Mouse (Mus musculus) liver, embryonic 15.5 days (tissue): ENCODE data around the gene Ficd. TPM values are rescaled to one million over a fixed set of nuclear protein-coding genes. Genes with fewer than 3 reads are reported as not detected.
"Not testable (repeated sequence)": the region's sequence is repeated elsewhere in the genome, so short reads cannot be mapped to it uniquely, and the experiment has no call there.

Experiments used
- ATAC-seq: fragments of 200-750 bp; cut with Nextera tagmentation; 2 replicates; pipeline ENCODE4 v1.8.0; 2017; ENCODE audit warnings: moderate number of reproducible peaks, mild to moderate bottlenecking, moderate library complexity; ENCODE audit not compliant: insufficient read depth
- H3K27ac ChIP-seq: fragments of 300-500 bp; sonication (generic); replicated peaks from 2 replicates; pipeline ENCODE4 v1.5.1; 2015; ENCODE audit warnings: mild to moderate bottlenecking, inconsistent platforms
- H3K27me3 ChIP-seq: fragments of 300-500 bp; sonication (generic); 2 replicates; pipeline ENCODE4 v1.6.1; 2015; ENCODE audit warnings: mild to moderate bottlenecking, inconsistent platforms
- H3K36me3 ChIP-seq: fragments of 300-500 bp; sonication (generic); replicated peaks from 2 replicates; pipeline ENCODE4 v1.6.1; 2015; ENCODE audit warnings: moderate library complexity, mild to moderate bottlenecking, inconsistent platforms
- H3K4me1 ChIP-seq: fragments of 300-500 bp; sonication (generic); replicated peaks from 2 replicates; pipeline ENCODE4 v1.6.1; 2015; ENCODE audit warnings: inconsistent platforms
- H3K4me2 ChIP-seq: fragments of 300-500 bp; sonication (generic); 2 replicates; pipeline ENCODE4 v1.6.1; 2015; ENCODE audit warnings: moderate library complexity, mild to moderate bottlenecking, inconsistent platforms
- H3K4me3 ChIP-seq: fragments of 300-500 bp; sonication (generic); replicated peaks from 2 replicates; pipeline ENCODE4 v1.5.1; 2015; ENCODE audit warnings: mild to moderate bottlenecking, inconsistent platforms
- H3K9ac ChIP-seq: fragments of 300-500 bp; sonication (generic); 2 replicates; pipeline ENCODE4 v1.6.1; 2015; ENCODE audit warnings: moderate library complexity, mild to moderate bottlenecking, inconsistent platforms
- H3K9me3 ChIP-seq: fragments of 300-500 bp; sonication (generic); replicated peaks from 2 replicates; pipeline ENCODE4 v1.6.1; 2016; ENCODE audit warnings: inconsistent platforms
- WGBS: fragments of 180-500 bp; shearing (Covaris S2); methylation state at CpG from one replicate; pipeline ENCODE4 v1.1.7; 2015; ENCODE audit warnings: mixed read lengths; ENCODE audit not compliant: insufficient replicate concordance; 5-methylcytosine and 5-hydroxymethylcytosine counted together
- polyA plus RNA-seq: library from polyadenylated mRNA; unstranded; fragments of >200 nt; fragmentation: Nextera tagmentation; extraction: Ambion mirVana; gene quantifications from 2 replicates; pipeline ENCODE4 v1.2.1, GENCODE M21; 2015

Ficd gene
- polyA plus RNA-seq, 1 experiment from 2014 or later: 2.6 TPM

DNA sequence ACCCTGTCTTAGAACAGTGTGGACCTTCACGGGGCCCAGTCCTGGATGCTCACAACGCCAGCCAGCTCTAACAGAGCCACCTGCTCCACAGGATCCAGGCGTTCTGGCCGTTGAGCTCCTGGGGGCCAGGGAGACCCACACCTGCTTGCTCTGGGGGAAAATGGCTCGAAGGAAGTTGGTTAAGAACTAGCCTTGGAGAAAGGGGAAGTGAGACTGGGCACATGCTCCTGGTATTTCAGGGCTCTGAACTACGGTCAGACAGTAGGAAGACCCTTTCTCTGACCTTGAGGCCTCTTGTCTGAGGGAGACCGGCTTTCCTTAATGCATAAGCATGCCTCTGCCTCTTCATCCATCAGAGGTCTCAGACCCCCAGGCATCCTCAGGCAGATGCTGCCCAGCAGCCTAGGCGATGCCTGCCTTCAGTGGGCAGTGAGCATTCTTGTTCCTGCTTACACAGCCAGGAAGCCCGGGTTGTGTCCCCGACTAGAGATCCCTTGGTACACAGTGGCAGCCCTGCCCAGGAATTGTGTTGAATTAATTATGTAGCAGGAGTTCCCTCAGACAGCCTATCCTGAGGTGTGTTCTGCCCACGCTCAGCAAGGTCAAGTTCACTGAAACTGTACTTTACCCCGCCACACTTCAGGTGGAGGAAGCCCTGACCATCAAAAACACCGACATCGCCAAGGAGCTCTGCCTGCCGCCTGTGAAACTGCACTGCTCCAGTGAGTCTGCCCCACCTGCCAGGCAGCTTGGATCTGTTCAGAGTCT is 40.7 kb downstream of the Ficd start:
- Histone ChIP-seq H3K4me2 (no peak overlapping the region), H3K4me3 (no peak overlapping the region), H3K4me1 (peaks cover 23% of the 10 kb centered on the region), H3K27ac (peak overlapping the region; percentile 72), H3K9me3 (no peaks in the 10 kb centered on the region), H3K36me3 (peaks cover 47% of the 10 kb centered on the region), H3K9ac (no peak overlapping the region), H3K27me3 (no peaks in the 10 kb centered on the region)
- no peak for ATAC-seq
- 57% methylated on average over 15 of the region's 15 CpGs for WGBS

DNA sequence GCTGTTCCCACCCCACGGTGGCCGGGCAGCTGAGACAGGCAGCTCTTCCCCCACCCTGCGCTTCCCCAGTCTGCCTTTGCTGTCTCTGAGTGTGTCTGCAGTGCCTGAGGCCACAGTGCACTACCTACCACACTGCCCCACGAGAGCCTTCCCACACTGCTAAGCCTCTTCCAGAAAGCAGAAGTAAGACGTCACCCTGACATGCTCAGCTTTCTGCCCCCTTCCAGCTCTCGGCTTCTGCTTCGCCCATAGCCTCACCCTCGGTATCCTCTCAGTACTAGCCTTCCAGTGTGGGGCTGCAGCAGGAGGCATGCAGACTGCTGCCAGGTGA is 41.3 kb downstream of the Ficd start:
- peak overlapping the region; percentile 72 for H3K27ac ChIP-seq
- H3K9ac ChIP-seq: no peak overlapping the region
- no peaks in the 10 kb centered on the region for H3K27me3 ChIP-seq
- H3K4me1 ChIP-seq: peaks cover 23% of the 10 kb centered on the region
- H3K4me3 ChIP-seq: no peak overlapping the region
- no peaks in the 10 kb centered on the region for H3K9me3 ChIP-seq
- WGBS: 44% methylated on average over 8 of the region's 8 CpGs
- ATAC-seq: no peak
- H3K36me3 ChIP-seq: peaks cover 47% of the 10 kb centered on the region
- H3K4me2 ChIP-seq: no peak overlapping the region

DNA sequence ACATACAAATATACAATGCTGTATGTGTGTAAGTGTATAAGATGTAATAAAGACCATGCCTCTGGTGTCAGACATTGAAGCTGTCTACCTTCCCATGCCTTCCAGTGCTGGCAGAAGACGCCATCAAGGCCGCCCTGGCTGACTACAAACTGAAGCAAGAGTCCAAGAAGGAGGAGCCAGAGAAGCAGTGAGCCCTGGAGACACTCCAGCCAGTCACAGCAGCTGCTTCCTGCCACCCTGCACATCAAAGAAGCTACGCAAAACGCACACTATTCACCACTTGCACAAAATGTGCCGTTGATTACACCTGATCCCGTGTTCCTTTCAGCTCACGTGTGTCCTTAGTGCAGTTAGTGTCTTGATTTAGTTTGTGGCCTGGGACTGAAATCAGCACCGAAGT is 42.1 kb downstream of the Ficd start:
- ATAC-seq, H3K9ac ChIP-seq, H3K4me3 ChIP-seq, H3K27me3 ChIP-seq, H3K27ac ChIP-seq, H3K9me3 ChIP-seq, H3K4me2 ChIP-seq: not testable (repeated sequence)
- peaks cover 47% of the 10 kb centered on the region for H3K36me3 ChIP-seq
- peaks cover 17% of the 10 kb centered on the region for H3K4me1 ChIP-seq
- WGBS: 90% methylated on average over 8 of the region's 8 CpGs

DNA sequence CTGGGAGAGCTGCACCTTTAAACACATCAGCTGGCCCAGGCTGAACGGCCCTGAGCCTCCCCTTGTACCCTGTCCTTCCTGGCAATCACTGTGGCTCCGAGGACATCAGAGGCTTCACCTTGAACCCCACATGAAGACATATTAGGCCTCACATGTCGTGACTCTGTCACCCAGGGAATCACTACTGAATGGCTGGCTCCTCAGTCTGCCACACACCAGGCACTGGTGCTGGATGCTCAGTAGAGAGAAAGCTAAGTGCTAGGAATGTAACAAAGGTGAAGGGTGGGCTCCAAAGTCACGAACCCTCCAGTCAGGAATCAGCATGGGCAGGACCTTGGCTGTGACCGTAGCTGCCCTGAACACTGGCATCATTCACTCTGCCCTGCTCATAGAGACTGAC is 44.0 kb downstream of the Ficd start:
- H3K4me2 ChIP-seq: no peak overlapping the region
- H3K4me3 ChIP-seq: no peak overlapping the region
- H3K9ac ChIP-seq: no peak overlapping the region
- peaks cover 16% of the 10 kb centered on the region for H3K27me3 ChIP-seq
- no peak overlapping the region for H3K27ac ChIP-seq
- H3K9me3 ChIP-seq: no peaks in the 10 kb centered on the region
- 60% methylated on average over 5 of the region's 5 CpGs for WGBS
- H3K4me1 ChIP-seq: peaks cover 3% of the 10 kb centered on the region; the same call in 1 of the 2 replicates
- H3K36me3 ChIP-seq: peaks cover 41% of the 10 kb centered on the region
- ATAC-seq: no peak

DNA sequence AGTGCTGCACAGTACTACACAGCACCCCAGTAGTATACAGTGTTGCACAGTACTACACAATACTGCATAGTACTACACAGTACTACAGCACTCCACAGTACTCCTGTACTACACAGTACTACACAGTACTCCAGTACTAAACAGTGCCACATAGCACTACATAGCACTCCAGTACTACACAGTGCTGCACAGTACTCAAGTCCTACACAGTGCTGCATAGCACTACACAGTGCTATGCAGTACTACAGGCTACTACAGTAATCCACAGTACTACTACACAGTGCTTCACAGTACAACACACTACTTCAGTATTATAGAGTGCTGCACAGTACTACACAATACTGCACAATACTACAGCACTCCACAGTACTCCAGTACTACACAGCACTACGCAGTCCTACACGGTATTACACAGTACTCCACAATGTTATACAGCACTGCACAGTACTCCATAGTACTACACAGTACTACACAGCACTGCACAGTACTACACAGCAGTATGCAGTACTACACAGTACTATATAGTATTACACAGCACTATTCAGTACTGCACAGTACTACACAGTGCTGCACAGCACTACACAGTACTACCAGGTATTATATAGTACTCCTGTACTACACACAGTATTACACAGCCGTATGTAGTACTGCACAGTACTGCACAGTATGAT is 44.6 kb downstream of the Ficd start:
- H3K9ac ChIP-seq: no peak overlapping the region
- peaks cover 16% of the 10 kb centered on the region for H3K27me3 ChIP-seq
- H3K27ac ChIP-seq: no peak overlapping the region
- no peaks in the 10 kb centered on the region for H3K9me3 ChIP-seq
- no peak overlapping the region for H3K4me3 ChIP-seq
- H3K4me2 ChIP-seq: no peak overlapping the region
- peaks cover 3% of the 10 kb centered on the region; the same call in 1 of the 2 replicates for H3K4me1 ChIP-seq
- peaks cover 35% of the 10 kb centered on the region for H3K36me3 ChIP-seq
- no peak for ATAC-seq
- WGBS: 79% methylated on average over 3 of the region's 3 CpGs

DNA sequence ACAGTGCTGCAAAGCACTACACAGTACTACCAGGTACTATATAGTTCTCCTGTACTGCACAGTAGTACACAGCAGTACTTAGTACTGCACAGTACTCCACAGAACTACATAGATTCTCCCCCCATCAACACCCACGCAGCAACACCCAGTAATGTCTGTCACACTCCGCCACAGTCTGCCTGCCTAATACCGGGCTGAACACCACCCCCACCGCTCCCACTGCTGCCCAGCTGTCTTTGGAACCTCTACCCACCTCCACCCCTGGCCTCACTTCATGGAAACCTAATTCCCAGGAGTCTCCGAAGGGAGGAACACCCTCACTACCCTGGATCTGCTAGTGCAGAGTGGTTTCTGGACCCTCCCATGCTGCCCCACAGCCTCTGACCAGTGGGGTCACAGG is 45.2 kb downstream of the Ficd start:
- no peak overlapping the region for H3K9ac ChIP-seq
- H3K27ac ChIP-seq: no peak overlapping the region
- H3K27me3 ChIP-seq: peaks cover 16% of the 10 kb centered on the region
- no peaks in the 10 kb centered on the region for H3K9me3 ChIP-seq
- no peak for ATAC-seq
- no peak overlapping the region for H3K4me3 ChIP-seq
- no peak overlapping the region for H3K4me2 ChIP-seq
- H3K4me1 ChIP-seq: peaks cover 3% of the 10 kb centered on the region; the same call in 1 of the 2 replicates
- WGBS: 76% methylated on average over 5 of the region's 5 CpGs
- H3K36me3 ChIP-seq: peaks cover 29% of the 10 kb centered on the region

DNA sequence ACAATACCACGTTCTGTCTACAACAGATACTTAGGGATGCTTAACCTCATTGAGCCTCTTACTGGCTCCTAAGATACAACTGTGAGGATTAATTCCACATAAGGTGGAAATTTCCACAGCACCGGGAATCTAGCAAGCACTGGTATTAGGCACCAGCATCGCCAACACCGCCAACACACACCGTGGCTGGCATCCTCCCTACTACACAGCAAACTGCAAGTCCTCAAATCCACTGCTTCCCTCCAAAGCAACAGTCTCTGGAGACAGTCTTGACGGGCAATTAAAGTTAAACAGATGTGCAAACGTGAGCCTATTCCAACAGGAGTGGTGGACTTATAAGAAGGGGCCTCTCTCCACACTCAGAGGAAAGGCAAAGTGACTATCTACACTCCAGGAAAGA is 45.7 kb downstream of the Ficd start:
- ATAC-seq: no peak
- H3K27me3 ChIP-seq: peaks cover 16% of the 10 kb centered on the region
- H3K36me3 ChIP-seq: peaks cover 25% of the 10 kb centered on the region
- 67% methylated on average over 7 of the region's 7 CpGs for WGBS
- no peaks in the 10 kb centered on the region for H3K9me3 ChIP-seq
- no peak overlapping the region for H3K9ac ChIP-seq
- no peak overlapping the region for H3K4me2 ChIP-seq
- H3K4me3 ChIP-seq: no peak overlapping the region
- H3K4me1 ChIP-seq: peaks cover 3% of the 10 kb centered on the region; the same call in 1 of the 2 replicates
- H3K27ac ChIP-seq: no peak overlapping the region

DNA sequence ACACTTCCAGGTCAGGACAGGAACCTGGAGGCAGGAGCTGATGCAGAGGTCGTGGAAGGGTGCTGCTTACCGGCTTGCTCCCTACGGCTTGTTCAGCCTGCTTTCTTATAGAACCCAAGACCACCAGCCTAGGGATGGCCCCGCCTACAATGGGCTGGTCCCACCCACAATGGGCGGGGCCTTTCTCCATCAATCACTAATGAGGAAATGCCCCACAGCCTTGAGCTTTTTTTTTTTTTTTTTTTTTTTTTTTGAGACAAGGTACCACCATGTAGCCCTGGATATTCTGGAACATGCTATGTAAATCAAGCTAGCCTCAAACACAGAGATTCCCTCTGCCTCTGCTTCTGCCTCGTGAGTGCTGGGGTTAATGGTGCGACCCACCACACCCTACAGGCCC is 46.3 kb downstream of the Ficd start:
- Histone ChIP-seq H3K27ac (no peak overlapping the region), H3K9me3 (no peaks in the 10 kb centered on the region), H3K36me3 (peaks cover 18% of the 10 kb centered on the region), H3K4me2 (no peak overlapping the region), H3K9ac (no peak overlapping the region), H3K27me3 (peaks cover 16% of the 10 kb centered on the region), H3K4me3 (no peak overlapping the region), H3K4me1 (0 out of 2 replicates have a peak, but pooled peaks cover 3% of the 10 kb centered on the region)
- ATAC-seq: no peak
- WGBS: 64% methylated on average over 7 of the region's 7 CpGs

DNA sequence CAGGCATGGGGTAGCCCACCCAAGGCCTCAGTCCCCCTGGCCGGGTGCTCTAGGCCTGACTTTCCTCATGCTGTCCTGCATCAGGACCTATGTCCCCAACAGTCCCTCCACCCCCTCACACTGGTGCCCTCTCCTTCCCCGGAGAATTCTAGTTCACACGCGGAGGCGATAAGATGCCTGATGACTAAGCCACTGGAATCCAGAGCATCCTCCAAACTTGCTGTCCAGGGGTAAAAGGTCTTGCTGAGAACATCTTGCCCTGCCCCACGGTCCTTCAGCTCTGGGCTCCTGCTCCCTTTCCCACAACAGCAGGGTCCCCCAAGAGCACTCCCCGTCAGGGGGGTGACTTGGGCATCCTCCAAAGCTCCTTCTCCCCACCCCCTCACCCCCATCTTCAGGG is 47.0 kb downstream of the Ficd start:
- Histone ChIP-seq H3K27ac (no peak overlapping the region), H3K9ac (no peak overlapping the region), H3K27me3 (peaks cover 16% of the 10 kb centered on the region), H3K4me3 (no peak overlapping the region), H3K9me3 (no peaks in the 10 kb centered on the region), H3K36me3 (peaks cover 11% of the 10 kb centered on the region; the same call in 1 of the 2 replicates), H3K4me2 (no peak overlapping the region), H3K4me1 (0 out of 2 replicates have a peak, but pooled peaks cover 6% of the 10 kb centered on the region)
- 71% methylated on average over 7 of the region's 7 CpGs for WGBS
- ATAC-seq: no peak

DNA sequence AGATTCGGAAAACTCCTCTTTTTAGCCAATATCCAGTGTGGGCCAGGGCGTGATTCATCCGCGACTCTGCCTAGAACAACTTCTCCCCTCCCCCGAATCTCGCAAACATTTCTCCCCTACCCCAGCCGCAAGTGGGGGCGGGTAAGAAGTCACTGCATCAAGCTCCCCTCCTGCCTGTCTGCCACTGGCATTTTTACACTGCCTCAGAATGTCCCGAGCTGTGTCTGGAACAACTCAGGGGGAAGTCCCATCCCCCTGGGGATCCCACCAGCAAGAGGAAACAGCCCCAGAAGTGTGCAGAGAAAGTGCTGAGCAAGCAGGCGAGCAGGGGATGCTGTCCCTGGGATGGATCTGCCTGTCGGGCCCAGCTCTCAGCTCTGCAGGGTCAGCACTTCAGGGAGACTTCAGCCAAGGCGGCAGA is 48.0 kb downstream of the Ficd start:
- Histone ChIP-seq H3K4me3 (no peak overlapping the region), H3K27ac (0 out of 2 replicates have a peak overlapping the region, but pooled peaks have one; percentile 9), H3K27me3 (peaks cover 16% of the 10 kb centered on the region), H3K9me3 (no peaks in the 10 kb centered on the region), H3K4me2 (no peak overlapping the region), H3K36me3 (peaks cover 2% of the 10 kb centered on the region; the same call in 1 of the 2 replicates), H3K9ac (no peak overlapping the region), H3K4me1 (peaks cover 6% of the 10 kb centered on the region; the same call in 1 of the 2 replicates)
- WGBS: 22% methylated on average over 12 of the region's 12 CpGs
- peak; percentile 35; the same call in 1 of the 2 replicates for ATAC-seq

DNA sequence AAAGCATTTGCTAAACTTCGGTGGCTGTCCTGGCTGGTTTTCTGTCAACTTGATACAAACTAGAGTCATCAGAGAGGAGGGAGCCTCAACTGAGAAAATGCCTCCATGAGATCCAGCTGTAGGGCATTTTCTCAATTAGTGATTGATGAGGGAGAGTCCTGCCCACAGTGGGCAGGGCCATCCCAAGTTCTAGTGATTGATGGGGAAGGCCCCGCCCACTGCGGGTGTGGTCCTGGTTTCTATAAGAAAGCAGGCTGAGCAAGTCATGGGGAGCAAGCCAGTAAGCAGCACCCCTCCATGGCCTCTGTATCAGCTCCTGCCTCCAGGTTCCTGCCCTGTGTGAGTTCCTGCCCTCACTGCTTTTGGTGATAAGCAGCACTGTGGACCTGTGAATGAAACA is 48.5 kb downstream of the Ficd start:
- not testable (repeated sequence) for H3K36me3 ChIP-seq, ATAC-seq, H3K9ac ChIP-seq, H3K9me3 ChIP-seq, H3K4me3 ChIP-seq, H3K4me2 ChIP-seq, H3K4me1 ChIP-seq
- Histone ChIP-seq H3K27ac (0 out of 2 replicates have a peak overlapping the region, but pooled peaks have one; percentile 38), H3K27me3 (peaks cover 16% of the 10 kb centered on the region)
- 27% methylated on average over 3 of the region's 3 CpGs for WGBS
